Mouse (Mus musculus): Measurements from ENCODE around the gene Lrrc36.
A peak's percentile ranks its signal among the peaks of the same experiment; 100 is the strongest.

Gene Lrrc36

GRCm38 (mm10) chr8:105433511-105433910 lies 20.1 kb downstream of the Lrrc36 start:
- no peak for DNase-seq

DNA sequence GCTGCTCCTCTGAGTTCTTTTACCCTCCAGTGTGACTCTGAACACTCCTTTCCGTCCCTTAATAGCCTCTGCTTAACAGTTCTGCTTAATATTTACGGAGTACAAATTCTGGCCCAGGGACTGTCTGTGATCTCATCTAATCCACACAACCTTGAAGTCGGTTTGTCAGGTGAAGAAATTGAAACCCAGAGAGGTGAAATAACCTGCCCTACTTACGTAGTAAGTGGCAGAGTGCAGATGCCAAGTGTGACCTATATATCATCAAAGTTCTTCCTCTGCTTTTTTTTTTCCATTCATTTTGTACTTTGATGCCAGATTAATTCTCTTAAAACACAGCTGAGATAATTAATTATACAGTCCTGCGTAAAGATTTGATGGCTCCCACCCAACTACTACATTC lies 20.8 kb downstream of the Lrrc36 start:
- DNase-seq = no peak

DNA sequence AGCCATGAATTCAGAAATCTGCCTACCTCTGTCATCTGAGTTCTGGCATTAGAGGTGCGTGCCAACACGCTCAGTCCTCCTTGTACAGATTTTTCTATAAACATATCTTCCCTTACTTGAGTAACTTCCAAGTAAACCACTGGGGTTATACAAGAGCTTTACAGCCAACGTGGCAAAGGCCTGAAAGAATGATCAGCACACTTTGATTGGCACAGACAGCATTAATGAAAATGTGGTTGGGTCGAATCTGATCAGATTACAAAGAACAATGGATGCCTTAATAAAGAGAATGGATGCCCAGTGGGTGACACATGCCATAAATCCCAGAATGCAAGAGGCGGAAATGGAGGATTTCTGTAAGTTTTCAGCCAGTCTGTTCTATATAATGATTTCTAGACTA lies 22.8 kb downstream of the Lrrc36 start:
- no peak for DNase-seq

- DNase-seq = no peak
These were observed 23.8 kb downstream of the Lrrc36 start for GRCm38 (mm10) chr8:105437078-105437748.

- no peak for DNase-seq
These were observed 25.5 kb downstream of the Lrrc36 start for GRCm38 (mm10) chr8:105438865-105439264.

DNA sequence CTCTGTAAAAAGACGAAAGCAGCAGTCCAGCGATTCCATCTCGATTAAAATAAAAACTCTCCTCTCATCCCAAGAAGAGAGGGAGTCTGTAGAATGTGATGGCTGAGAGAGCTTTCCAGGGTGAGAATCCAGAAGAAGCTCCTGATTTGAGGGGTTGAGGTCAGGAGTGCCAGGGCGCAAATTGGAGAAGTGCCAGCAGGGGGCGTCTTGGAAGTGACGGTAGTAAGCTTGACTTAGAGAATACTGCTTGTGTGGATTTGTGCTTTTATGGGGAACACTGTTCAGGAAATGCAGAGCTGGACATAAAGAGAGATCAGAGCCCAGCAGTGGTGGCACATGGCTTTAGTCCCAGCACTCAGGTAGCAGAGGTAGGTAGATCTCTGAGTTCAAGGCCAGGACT lies 28.1 kb downstream of the Lrrc36 start:
- no peak for DNase-seq

GRCm38 (mm10) chr8:105442661-105443060 lies 29.3 kb downstream of the Lrrc36 start:
- no peak for DNase-seq

GRCm38 (mm10) chr8:105445296-105446126 lies 32.1 kb downstream of the Lrrc36 start:
- no peak for DNase-seq

GRCm38 (mm10) chr8:105446127-105446552 lies 32.8 kb downstream of the Lrrc36 start:
- DNase-seq = no peak

GRCm38 (mm10) chr8:105448188-105448587 lies 34.8 kb downstream of the Lrrc36 start:
- DNase-seq = no peak

- DNase-seq = no peak
These were observed 35.2 kb downstream of the Lrrc36 start for GRCm38 (mm10) chr8:105448596-105448995.

DNA sequence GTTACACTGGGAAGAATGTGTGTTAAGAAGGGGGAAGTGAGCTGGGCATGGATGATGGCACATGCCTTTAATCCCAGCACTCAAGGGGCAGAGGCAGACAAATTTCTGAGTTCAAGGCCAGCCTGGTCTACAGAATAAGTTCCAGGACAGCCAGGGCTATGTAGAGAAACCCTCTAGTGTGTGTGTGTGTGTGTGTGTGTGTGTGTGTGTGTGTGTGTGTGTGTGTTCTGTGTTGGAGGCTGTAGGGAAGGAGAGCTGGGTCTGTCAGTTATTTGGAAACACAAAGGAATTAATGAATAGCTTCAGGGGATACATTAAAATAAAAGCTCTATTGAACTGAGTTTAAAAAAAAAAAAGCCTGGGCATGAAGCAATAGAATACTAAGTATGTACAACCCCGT lies 37.6 kb downstream of the Lrrc36 start:
- no peak for DNase-seq

DNA sequence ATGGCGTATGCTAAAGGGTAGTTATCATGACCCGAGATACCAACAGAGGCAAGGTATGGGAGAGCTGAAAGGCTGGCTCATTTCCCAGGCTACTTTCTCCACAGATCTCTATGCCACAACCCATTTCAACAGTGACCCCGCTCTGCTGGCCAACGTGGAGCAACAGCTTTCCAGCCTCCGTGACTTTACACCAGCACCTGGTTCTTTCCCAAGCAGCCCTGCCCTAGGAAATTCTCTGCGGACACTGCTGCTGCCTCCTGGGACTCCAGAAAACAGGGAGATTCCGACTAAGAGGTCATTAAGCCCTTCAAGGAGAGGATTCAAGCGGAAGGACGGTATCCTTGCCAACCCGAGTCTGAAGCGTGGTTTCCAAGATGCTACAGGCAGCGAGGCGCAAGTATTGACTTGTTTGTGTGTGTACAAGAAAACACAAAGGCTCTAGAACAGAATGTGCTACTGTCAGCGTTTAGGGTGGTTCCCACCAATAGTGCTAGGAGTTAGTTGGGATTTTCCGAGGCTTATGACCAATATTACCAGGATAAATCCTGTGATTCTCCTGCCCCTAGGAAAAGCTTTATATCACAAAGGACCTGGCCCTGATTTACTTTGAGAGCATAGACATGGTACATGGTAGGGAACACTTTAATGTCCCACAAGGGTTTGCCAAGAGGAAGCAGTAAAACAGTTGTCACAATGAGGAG lies 38.7 kb downstream of the Lrrc36 start:
- DNase-seq = no peak

- no peak for DNase-seq
These were observed 39.9 kb downstream of the Lrrc36 start for GRCm38 (mm10) chr8:105453296-105453695.

- no peak for DNase-seq
These were observed 40.7 kb downstream of the Lrrc36 start for GRCm38 (mm10) chr8:105454088-105454487.

DNA sequence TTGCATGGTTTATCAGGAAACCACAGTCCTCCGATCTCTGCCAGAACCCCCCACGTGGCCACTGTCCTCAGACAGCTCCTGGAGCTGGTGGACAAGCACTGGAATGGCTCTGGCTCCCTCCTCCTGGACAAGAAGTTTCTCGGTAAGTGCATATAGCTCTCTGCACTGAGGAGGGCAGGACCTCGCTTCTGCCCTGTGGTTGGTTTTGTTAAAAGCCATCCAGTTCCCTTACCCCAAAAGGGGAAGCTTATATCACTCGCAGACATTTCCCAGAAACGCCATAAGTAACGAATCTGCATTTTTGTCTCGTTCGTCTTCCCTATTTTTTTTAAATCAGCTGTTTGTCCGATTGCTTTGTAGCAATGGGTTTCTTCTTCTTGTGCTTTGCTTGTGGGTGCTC lies 41.8 kb downstream of the Lrrc36 start:
- no peak for DNase-seq

- no peak for DNase-seq
These were observed 47.9 kb downstream of the Lrrc36 start for GRCm38 (mm10) chr8:105461085-105461803.

- peak; percentile 50 for DNase-seq
These were observed 51.2 kb downstream of the Lrrc36 start for GRCm38 (mm10) chr8:105464595-105464994.

DNA sequence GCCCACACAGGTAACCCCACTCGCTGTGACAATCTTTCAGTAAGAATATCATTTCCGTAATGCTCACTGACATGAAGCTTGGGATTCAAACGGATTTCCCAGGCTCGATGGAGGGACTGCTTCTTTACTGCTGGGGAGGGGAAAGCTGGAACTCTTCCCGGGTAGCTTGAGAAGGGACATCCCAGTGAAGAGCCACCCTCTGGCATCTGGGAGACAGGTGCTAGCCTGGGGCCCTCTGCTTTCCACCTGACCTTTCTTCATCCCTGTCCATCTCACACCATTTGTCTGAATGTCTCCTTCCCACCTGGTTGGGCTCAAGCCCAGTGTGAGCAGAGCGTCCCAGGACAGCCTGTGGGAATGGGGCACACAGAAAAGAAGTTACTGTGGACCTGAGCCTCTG lies 52.9 kb downstream of the Lrrc36 start:
- DNase-seq = no peak

DNA sequence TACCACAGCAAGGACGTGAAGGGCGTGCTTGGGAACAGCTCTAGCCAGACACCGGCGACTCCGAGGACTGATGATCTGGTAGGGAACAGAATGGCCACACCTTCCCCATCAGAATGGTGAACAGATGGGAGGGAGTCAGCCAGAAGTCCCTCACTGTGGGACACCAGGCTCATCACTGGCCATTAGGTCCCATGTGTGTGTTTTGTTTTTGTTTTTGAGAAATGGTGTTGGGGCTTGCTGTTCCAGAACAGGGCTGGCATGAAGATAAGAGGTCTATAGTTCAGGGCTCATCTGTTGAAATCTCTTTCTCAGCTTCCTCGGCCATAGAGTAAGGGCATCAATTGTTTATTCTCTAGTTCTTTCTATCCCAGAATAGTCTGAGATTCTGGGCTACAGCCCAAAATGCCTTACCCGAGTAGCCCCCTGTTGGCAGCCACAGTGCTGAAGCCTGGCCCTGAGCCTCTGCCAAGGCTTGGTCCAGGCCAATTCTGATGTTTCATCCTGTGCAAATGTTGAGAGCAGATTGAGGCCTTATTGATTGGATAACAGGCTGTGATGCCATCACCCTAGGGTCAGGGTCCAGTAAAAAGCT lies 53.4 kb downstream of the Lrrc36 start:
- peak; percentile 93 for DNase-seq

DNA sequence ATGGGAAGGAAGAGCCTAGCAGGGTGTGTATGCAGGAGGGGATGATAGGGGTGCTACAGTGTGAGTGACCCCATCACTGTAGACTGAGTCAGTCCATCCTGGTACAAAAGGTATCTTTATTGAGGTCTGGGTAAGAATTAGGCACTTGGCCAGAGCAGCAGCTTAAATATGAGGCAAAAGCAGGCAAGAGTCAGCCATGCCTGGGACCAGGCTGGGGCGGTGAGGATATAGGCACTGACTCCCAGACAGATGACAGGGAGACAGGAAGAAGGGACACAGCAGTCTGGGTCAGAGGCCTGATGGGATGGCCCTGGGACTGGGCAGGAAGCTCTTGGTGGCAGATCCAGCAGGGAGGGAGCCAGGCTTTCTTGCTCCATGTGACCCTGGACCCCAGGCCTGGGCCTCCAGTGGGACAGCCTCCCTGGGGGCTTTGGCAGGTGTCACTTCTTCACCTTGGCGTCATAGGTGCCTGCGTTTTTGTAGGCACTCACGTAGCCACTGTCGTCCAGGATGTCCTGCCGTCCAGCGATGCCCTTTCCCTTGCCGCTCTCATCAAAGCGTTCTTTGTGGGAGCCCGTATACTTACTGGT lies 54.1 kb downstream of the Lrrc36 start:
- DNase-seq = peak; percentile 73

All from cerebellum, adult 11-12 months (tissue).